Mouse (Mus musculus): Measurements from ENCODE around the gene Zfp708. TPM values are rescaled to one million over a fixed set of nuclear protein-coding genes. Genes with fewer than 3 reads are reported as not detected.
"Not testable (repeated sequence)": the region's sequence is repeated elsewhere in the genome, so short reads cannot be mapped to it uniquely, and the experiment has no call there.

The Zfp708 gene
- 2.7 and 3.3 TPM in 2 replicates for polyA plus RNA-seq (2012; rRNA removed)

- DNase-seq (ENCODE audit: low spot score) = no peak
Observed at GRCm38 (mm10) chr13:67097876-67098275, at the start of gene Zfp708. Zfp708 (minus strand) TSS chr13:67097976.

GRCm38 (mm10) chr13:67128038-67128721 is 30.4 kb upstream of the Zfp708 start:
- peak; percentile 46 for DNase-seq (ENCODE audit: low spot score)

- not testable (repeated sequence) for DNase-seq (ENCODE audit: low spot score)
Observed at GRCm38 (mm10) chr13:67127507-67127906, 29.7 kb upstream of the Zfp708 start.

GRCm38 (mm10) chr13:67124460-67124859 is 26.7 kb upstream of the Zfp708 start:
- DNase-seq (ENCODE audit: low spot score) = no peak

GRCm38 (mm10) chr13:67121360-67121759 is 23.6 kb upstream of the Zfp708 start, which contains the start of gene Zfp759:
Zfp759 (plus strand) TSS chr13:67121660.
- DNase-seq (ENCODE audit: low spot score) = not testable (repeated sequence)

GRCm38 (mm10) chr13:67116163-67116562 is 18.4 kb upstream of the Zfp708 start, which contains the start of gene Rslcan18:
Rslcan18 (minus strand) TSS chr13:67116263.
- not testable (repeated sequence) for DNase-seq (ENCODE audit: low spot score)

- DNase-seq (ENCODE audit: low spot score) = no peak
Observed at GRCm38 (mm10) chr13:67113287-67113686, 15.5 kb upstream of the Zfp708 start.

GRCm38 (mm10) chr13:67112096-67112495 is 14.3 kb upstream of the Zfp708 start:
- no peak for DNase-seq (ENCODE audit: low spot score)

- DNase-seq (ENCODE audit: low spot score) = no peak
Observed at GRCm38 (mm10) chr13:67108821-67109206, 11.0 kb upstream of the Zfp708 start.

- peak; percentile 56 for DNase-seq (ENCODE audit: low spot score)
Observed at GRCm38 (mm10) chr13:67108194-67108820, 10.5 kb upstream of the Zfp708 start, which contains the start of gene Gm28557. Gm28557 (minus strand) TSS chr13:67108604.

- no peak for DNase-seq (ENCODE audit: low spot score)
Observed at GRCm38 (mm10) chr13:67107681-67108080, 9.9 kb upstream of the Zfp708 start.

- DNase-seq (ENCODE audit: low spot score) = no peak
Observed at GRCm38 (mm10) chr13:67090154-67090553, 7.6 kb downstream of the Zfp708 start.

- DNase-seq (ENCODE audit: low spot score) = no peak
Observed at GRCm38 (mm10) chr13:67081946-67082345, 15.8 kb downstream of the Zfp708 start.

- DNase-seq (ENCODE audit: low spot score) = peak; percentile 58
Observed at GRCm38 (mm10) chr13:67081142-67081713, 16.5 kb downstream of the Zfp708 start.

GRCm38 (mm10) chr13:67077244-67077643 is 20.5 kb downstream of the Zfp708 start:
- no peak for DNase-seq (ENCODE audit: low spot score)

- no peak for DNase-seq (ENCODE audit: low spot score)
Observed at GRCm38 (mm10) chr13:67072786-67073185, 25.0 kb downstream of the Zfp708 start.

- DNase-seq (ENCODE audit: low spot score) = no peak
Observed at GRCm38 (mm10) chr13:67065386-67065785, 32.4 kb downstream of the Zfp708 start.

GRCm38 (mm10) chr13:67062427-67062826 is 35.3 kb downstream of the Zfp708 start:
- DNase-seq (ENCODE audit: low spot score) = no peak

- peak; percentile 79 for DNase-seq (ENCODE audit: low spot score)
Observed at GRCm38 (mm10) chr13:67060786-67061358, 36.9 kb downstream of the Zfp708 start, which contains the start of gene Zfp712. Zfp712 (minus strand) TSS chr13:67061170.

GRCm38 (mm10) chr13:67060161-67060785 is 37.5 kb downstream of the Zfp708 start:
- no peak for DNase-seq (ENCODE audit: low spot score)

Data from urinary bladder, adult 2 months (tissue).